Mouse (Mus musculus): ENCODE measurements at regions not wholly inside any gene's neighbourhood (a gene's known extent, or its start where the extent isn't known, plus 50 kb on each side); places are given as distances from the start of the nearest gene placed in this dataset.

DNA sequence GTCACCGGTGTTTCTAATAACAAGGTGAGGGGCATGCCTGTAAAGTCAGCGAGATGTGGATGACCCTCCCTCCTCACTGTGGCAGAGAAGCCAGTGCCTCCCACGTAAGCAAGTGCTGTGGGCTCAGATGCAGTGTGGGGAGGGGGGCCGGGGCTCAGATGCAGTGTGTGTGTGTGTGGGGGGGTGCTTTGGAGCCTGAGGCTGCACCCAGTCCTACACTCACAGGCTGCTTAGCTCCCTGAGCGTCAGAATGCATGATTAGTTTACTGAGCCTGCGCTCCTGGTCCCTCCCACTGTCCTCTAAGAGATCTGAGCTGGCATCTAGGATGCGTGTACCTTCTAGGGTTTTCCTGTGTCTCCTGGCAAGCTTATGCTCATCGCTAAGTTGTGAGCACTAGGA lies 170.9 kb downstream of the Shq1 start:
- TF ChIP-seq CTCF (IDR thresholded peaks at IDR 0.05; ENCODE audit: low read depth, low read length), result no peak
- TF ChIP-seq TAL1 (conservative IDR thresholded peaks at IDR 0.05; ENCODE audit: low read depth, low read length), result no peak
- TF ChIP-seq GATA1 (IDR thresholded peaks at IDR 0.05; ENCODE audit: borderline replicate concordance, low read length), result no peak
- no peak for TF ChIP-seq POLR2AphosphoS5 (IDR thresholded peaks at IDR 0.05; ENCODE audit: insufficient replicate concordance, low read depth, low read length)
- no peak for TF ChIP-seq GATA2 (IDR thresholded peaks at IDR 0.05; ENCODE audit: borderline replicate concordance, low read depth, low read length)
